Mouse (Mus musculus): ENCODE data around the gene Kif15. TPM values are rescaled to one million over a fixed set of nuclear protein-coding genes. Genes with fewer than 3 reads are reported as not detected.

Gene Kif15
- polyA plus RNA-seq (2015; fragmentation: Nextera tagmentation; extraction: Ambion mirVana) = 8.3 and 10.6 TPM in 2 replicates

GRCm38 (mm10) chr9:122950643-122951475, at the start of gene Kif15, which contains the start of gene 1110059G10Rik:
Kif15 (plus strand) TSS chr9:122951046.
1110059G10Rik (minus strand) TSS chr9:122951000.

DNA sequence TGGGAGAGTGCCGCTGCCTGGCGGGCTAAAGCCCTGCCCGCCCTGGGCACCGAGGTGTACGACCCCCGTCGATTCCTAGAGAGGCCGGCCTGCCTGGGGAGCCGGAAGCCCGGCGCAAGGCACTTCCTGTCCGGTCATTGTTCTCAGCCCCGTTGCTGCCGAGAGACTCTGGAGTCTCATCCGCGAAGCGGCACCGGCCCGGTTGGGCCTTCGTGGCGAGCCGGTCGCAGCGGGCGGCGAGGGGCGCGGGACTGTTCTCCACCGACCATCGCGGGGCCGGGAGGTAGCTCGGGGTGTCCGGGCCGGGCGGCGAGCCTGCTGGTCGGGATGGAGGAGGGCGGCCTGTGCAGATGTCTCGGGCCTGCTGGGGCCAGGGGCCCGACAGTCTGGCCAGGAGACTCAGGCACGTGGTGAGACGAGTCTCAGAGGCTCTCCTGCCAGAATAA, 27.9 kb upstream of the Kif15 start, which contains the start of gene Zfp105:
Gene Zfp105, plus strand, starts transcription at position 137 of the 446 bp plus-strand sequence.

DNA sequence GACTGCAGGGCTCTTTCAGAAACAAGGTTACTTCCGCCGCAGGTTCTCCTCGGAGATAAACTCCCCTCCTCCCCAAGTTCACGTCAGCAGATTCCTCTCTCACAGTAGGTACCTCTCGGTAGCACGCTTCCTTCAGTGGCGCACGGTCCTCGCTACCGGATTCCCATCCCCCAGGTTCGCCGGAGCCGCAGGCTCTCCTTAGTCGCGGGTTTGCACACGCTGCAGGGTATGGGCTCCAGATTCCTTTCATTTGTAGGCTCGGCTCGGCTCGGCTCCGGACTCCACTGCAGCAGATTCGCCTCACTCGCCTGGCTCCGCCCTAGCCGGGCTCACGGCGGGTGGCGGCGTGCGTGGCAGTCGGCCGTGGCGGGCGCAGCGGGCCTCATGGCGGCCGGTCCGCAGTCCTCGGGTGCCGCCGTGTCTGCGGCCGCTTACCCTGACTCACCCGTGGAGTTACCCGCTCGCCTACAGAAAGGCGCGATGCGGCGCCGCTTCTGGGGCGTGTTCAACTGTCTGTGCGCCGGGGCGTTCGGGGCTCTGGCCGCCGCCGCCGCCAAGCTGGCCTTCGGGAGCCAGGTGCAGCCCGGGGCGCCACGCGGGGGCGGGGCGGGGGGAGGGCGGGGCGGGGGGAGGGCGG, 70.3 kb downstream of the Kif15 start, which contains the start of gene Tmem42:
Gene Tmem42, plus strand, starts transcription at position 332 of the 637 bp plus-strand sequence.

DNA sequence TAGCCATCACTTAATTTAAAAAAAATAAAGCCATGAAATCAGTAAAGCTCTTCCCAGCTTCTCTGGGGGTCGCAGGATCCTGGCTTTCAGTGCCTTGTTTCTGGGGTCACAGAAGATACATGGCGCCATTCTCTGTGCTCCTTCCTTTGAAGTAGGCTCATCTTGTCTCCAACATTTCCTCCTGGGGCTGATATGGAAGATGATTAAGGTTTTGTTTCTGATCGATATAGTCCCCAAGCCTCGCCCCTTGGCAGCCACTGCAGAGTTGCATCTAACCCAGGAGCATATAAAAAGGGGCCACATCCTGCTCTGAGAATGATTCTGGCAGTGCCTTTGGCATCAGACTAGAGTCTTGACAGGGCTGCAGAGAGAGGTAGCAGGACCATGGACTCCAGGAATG, 83.6 kb downstream of the Kif15 start, which contains the start of gene Tgm4:
Gene Tgm4, plus strand, starts transcription at position 301 of the 400 bp plus-strand sequence.

Other genes starting within 250 kb of the Kif15 start
- gene Topaz1, start 203.7 kb upstream of the Kif15 start, polyA plus RNA-seq (2015; fragmentation: Nextera tagmentation; extraction: Ambion mirVana) = not detected in 2 replicates
- gene Tcaim, start 145.5 kb upstream of the Kif15 start, polyA plus RNA-seq (2015; fragmentation: Nextera tagmentation; extraction: Ambion mirVana) = 4.2 and 4.5 TPM in 2 replicates
- 0.30 TPM in 1 of 2 replicates, not detected in the other for gene Gm35549, start 107.0 kb upstream of the Kif15 start, polyA plus RNA-seq (2015; fragmentation: Nextera tagmentation; extraction: Ambion mirVana)
- 20.4 and 22.2 TPM in 2 replicates for gene Zfp445, start 85.0 kb upstream of the Kif15 start, polyA plus RNA-seq (2015; fragmentation: Nextera tagmentation; extraction: Ambion mirVana)
- 1.8 and 2.4 TPM in 2 replicates for gene Zkscan7, start 65.4 kb upstream of the Kif15 start, polyA plus RNA-seq (2015; fragmentation: Nextera tagmentation; extraction: Ambion mirVana)
- gene Zfp105, start 28.0 kb upstream of the Kif15 start, polyA plus RNA-seq (2015; fragmentation: Nextera tagmentation; extraction: Ambion mirVana) = 7.3 and 7.6 TPM in 2 replicates
- 25.8 and 26.8 TPM in 2 replicates for gene 1110059G10Rik, start within 50 bp of the Kif15 start, polyA plus RNA-seq (2015; fragmentation: Nextera tagmentation; extraction: Ambion mirVana)
- 34.6 and 36.0 TPM in 2 replicates for gene Tmem42, start 70.3 kb downstream of the Kif15 start, polyA plus RNA-seq (2015; fragmentation: Nextera tagmentation; extraction: Ambion mirVana)
- 0.18 and 0.24 TPM in 2 replicates for gene Tgm4, start 83.7 kb downstream of the Kif15 start, polyA plus RNA-seq (2015; fragmentation: Nextera tagmentation; extraction: Ambion mirVana)
- 61.6 and 68.0 TPM in 2 replicates for gene Zdhhc3, start 162.2 kb downstream of the Kif15 start, polyA plus RNA-seq (2015; fragmentation: Nextera tagmentation; extraction: Ambion mirVana)
- gene Exosc7, start 162.2 kb downstream of the Kif15 start, polyA plus RNA-seq (2015; fragmentation: Nextera tagmentation; extraction: Ambion mirVana) = 61.2 and 63.7 TPM in 2 replicates
- gene Clec3b, start 199.9 kb downstream of the Kif15 start, polyA plus RNA-seq (2015; fragmentation: Nextera tagmentation; extraction: Ambion mirVana) = 82.6 and 90.1 TPM in 2 replicates

Data from urinary bladder, postnatal 0 days (tissue).